Mouse (Mus musculus) hindbrain, postnatal 0 days (tissue): ENCODE data around the gene Aknad1. TPM values are rescaled to one million over a fixed set of nuclear protein-coding genes. Genes with fewer than 3 reads are reported as not detected.

Source experiments
- ATAC-seq: fragments of 200-750 bp; cut with Nextera tagmentation; 2 replicates; pipeline ENCODE4 v1.8.0; 2017; ENCODE audit warnings: mild to moderate bottlenecking, moderate TSS enrichment, moderate library complexity
- DNase-seq: peaks from one replicate; pipeline ENCODE4 v3.0.0-alpha.2; 2015; ENCODE audit warnings: low spot score
- H3K27ac ChIP-seq: fragments of 300-500 bp; sonication (generic); 2 replicates; pipeline ENCODE4 v1.5.1; 2014; ENCODE audit warnings: mild to moderate bottlenecking
- H3K27me3 ChIP-seq: fragments of 300-500 bp; sonication (generic); 2 replicates; pipeline ENCODE4 v1.6.1; 2014; ENCODE audit warnings: low read length, mixed read lengths; ENCODE audit not compliant: insufficient read depth
- H3K36me3 ChIP-seq: fragments of 300-500 bp; sonication (generic); 2 replicates; pipeline ENCODE4 v1.6.1; 2014; ENCODE audit warnings: low read length, mixed read lengths; ENCODE audit not compliant: insufficient read depth
- H3K4me1 ChIP-seq: fragments of 300-500 bp; sonication (generic); 2 replicates; pipeline ENCODE4 v1.6.1; 2014; ENCODE audit warnings: antibody characterized with exemption, low read length, mixed read lengths; ENCODE audit not compliant: insufficient read depth
- H3K4me2 ChIP-seq: fragments of 300-500 bp; sonication (generic); 2 replicates; pipeline ENCODE4 v1.6.1; 2014; ENCODE audit warnings: low read depth, mild to moderate bottlenecking, low read length, moderate library complexity, mixed read lengths
- H3K4me3 ChIP-seq: fragments of 300-500 bp; sonication (generic); 2 replicates; pipeline ENCODE4 v1.5.1; 2014; ENCODE audit warnings: low read length
- H3K9ac ChIP-seq: fragments of 300-500 bp; sonication (generic); replicated peaks from 2 replicates; pipeline ENCODE4 v1.6.1; 2014; ENCODE audit warnings: mild to moderate bottlenecking, low read length, moderate library complexity, mixed read lengths
- H3K9me3 ChIP-seq: fragments of 300-500 bp; sonication (generic); 2 replicates; pipeline ENCODE4 v1.6.1; 2016; ENCODE audit warnings: low read length, mixed read lengths
- CTCF ChIP-seq: IDR thresholded peaks from 2 replicates; pipeline ENCODE4 v1.5.1; 2016; ENCODE audit warnings: antibody characterized with exemption, control low read depth, low read depth
- WGBS: fragments of 180-500 bp; shearing (Covaris S2); extraction: QIAGEN DNeasy Blood & Tissue Kit; methylation state at CpG from one replicate; pipeline ENCODE4 v1.1.7; 2014; 5-methylcytosine and 5-hydroxymethylcytosine counted together
- polyA plus RNA-seq: library from polyadenylated mRNA; unstranded; fragments of >200 nt; fragmentation: Nextera tagmentation; extraction: Ambion mirVana; gene quantifications from 2 replicates; pipeline ENCODE4 v1.2.1, GENCODE M21; 2015
- total RNA-seq: library from RNA; depleted of rRNA; stranded (reverse); fragments of >200 nt; gene quantifications from 2 replicates; pipeline ENCODE4 v1.2.3, GENCODE M21; 2014

Gene Aknad1
- total and polyA plus RNA-seq, 2 experiments from 2014 or later: not detected

DNA sequence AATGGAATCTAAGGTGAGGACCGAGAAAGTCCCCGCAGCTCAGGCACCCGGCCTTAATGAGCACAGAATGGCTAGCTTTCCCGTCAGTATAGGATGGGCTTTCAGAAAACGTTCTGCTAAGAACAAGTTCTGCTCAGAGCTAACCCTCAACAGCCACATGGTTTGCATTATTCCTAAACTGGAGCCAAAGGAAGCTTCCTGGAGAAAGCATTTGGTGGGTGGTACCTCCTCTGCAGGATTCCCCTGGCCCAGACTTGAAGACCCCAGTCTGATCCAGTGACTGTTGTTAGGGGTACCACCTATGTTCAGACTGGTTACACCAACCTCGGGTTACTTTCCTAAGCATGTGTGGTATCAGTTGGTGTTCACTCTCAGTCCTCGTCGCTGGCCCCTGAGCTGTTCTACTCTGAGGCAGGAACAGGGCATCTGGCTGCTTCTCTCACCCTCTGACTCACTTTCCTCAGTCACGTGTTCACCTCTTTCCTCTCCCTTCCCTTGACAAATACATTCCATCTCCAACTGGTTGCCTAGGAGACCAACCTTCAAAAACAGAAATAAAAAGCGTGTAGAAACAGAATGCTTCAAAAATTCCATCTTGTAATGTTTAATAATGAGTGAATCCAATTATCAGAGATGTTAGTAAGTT, 41.9 kb downstream of the Aknad1 start:
- Histone ChIP-seq H3K4me3 (no peak overlapping the region), H3K4me1 (no peaks in the 10 kb centered on the region), H3K9ac (no peak overlapping the region), H3K9me3 (no peaks in the 10 kb centered on the region), H3K27ac (no peak overlapping the region), H3K27me3 (no peaks in the 10 kb centered on the region), H3K4me2 (no peak overlapping the region), H3K36me3 (no peaks in the 10 kb centered on the region)
- ATAC-seq (peak; percentile 49; the same call in 1 of the 2 replicates), DNase-seq (no peak)
- WGBS: 55% methylated on average over 10 of the region's 10 CpGs
- no peak for TF ChIP-seq CTCF

DNA sequence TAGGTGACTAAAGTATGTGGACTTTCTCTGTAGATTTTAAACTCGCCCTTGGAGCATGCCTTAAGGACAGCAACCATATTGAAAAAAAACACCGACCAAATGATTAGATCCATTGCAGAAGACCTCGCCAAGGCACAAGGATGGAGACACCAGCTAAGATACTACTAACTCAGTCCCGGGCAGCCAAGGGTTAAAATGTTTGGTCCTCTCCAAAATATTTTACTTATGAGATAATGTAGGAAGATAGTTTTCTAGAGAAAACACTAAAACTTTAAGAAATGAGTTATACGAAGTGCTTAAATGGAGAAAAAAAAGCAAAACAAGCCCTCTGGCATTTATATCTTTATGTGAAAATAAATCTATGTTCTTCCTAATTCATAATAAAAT, 42.4 kb downstream of the Aknad1 start:
- Histone ChIP-seq H3K4me3 (no peak overlapping the region), H3K27me3 (no peaks in the 10 kb centered on the region), H3K27ac (no peak overlapping the region), H3K9ac (no peak overlapping the region), H3K4me1 (no peaks in the 10 kb centered on the region), H3K4me2 (no peak overlapping the region), H3K36me3 (no peaks in the 10 kb centered on the region), H3K9me3 (no peaks in the 10 kb centered on the region)
- WGBS: 65% methylated on average over 5 of the region's 5 CpGs
- no peak for TF ChIP-seq CTCF
- DNase-seq: no peak
- no peak for ATAC-seq

DNA sequence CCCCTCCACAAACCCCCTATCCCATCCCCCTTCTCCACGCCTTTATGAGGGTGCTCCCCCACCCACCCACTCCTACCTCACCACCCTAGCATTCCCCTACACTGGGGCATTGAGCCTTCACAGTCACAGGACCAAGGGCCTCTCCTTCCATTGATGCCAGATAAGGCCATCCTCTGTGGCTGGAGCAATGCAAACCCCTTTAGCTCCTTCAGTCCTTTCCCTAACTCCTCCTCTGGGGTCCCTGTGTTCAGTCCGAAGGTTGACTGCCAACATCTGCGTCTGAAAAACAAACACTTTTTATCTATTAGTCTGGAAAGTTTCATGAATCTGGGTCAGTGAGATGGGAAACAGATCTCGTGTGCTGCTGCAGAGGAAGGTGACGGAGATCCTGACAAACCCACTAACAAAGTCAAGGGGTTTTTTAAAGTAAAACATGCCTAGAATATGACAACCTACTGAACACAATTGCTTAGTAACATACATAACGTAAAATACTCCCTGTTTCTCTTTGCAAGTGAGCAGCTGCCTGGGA, 43.0 kb downstream of the Aknad1 start:
- no peak overlapping the region for H3K4me3 ChIP-seq
- no peaks in the 10 kb centered on the region for H3K9me3 ChIP-seq
- TF ChIP-seq CTCF: no peak
- no peak for DNase-seq
- H3K4me2 ChIP-seq: no peak overlapping the region
- no peaks in the 10 kb centered on the region for H3K27me3 ChIP-seq
- H3K27ac ChIP-seq: no peak overlapping the region
- H3K4me1 ChIP-seq: no peaks in the 10 kb centered on the region
- ATAC-seq: no peak
- no peak overlapping the region for H3K9ac ChIP-seq
- no peaks in the 10 kb centered on the region for H3K36me3 ChIP-seq
- 71% methylated on average over 6 of the region's 6 CpGs for WGBS

DNA sequence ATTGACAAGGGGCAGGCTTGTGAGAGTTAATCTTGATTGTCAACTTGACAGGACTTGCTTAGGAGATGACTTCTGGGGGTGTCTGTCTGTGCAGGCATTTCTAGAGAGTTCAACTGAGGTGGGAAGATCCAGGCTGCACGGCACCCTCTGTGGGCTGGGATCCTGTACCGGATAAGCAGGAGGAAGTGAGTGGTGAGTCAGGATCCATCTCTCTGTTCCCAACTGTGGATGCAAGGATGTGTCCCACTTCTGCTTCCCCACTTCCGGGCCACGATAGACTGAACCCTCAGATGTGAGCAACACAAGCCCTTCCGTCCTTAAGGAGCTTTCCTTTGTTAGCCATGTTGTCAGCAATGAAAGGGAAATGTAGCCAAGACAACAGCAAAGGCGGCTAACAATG, 47.1 kb downstream of the Aknad1 start:
- H3K36me3 ChIP-seq: no peaks in the 10 kb centered on the region
- H3K4me3 ChIP-seq: no peak overlapping the region
- DNase-seq (no peak), ATAC-seq (no peak)
- no peak overlapping the region for H3K27ac ChIP-seq
- H3K4me1 ChIP-seq: no peaks in the 10 kb centered on the region
- H3K27me3 ChIP-seq: no peaks in the 10 kb centered on the region
- H3K4me2 ChIP-seq: no peak overlapping the region
- WGBS: 62% methylated on average over 6 of the region's 6 CpGs
- no peak for TF ChIP-seq CTCF
- H3K9me3 ChIP-seq: no peaks in the 10 kb centered on the region
- H3K9ac ChIP-seq: no peak overlapping the region

DNA sequence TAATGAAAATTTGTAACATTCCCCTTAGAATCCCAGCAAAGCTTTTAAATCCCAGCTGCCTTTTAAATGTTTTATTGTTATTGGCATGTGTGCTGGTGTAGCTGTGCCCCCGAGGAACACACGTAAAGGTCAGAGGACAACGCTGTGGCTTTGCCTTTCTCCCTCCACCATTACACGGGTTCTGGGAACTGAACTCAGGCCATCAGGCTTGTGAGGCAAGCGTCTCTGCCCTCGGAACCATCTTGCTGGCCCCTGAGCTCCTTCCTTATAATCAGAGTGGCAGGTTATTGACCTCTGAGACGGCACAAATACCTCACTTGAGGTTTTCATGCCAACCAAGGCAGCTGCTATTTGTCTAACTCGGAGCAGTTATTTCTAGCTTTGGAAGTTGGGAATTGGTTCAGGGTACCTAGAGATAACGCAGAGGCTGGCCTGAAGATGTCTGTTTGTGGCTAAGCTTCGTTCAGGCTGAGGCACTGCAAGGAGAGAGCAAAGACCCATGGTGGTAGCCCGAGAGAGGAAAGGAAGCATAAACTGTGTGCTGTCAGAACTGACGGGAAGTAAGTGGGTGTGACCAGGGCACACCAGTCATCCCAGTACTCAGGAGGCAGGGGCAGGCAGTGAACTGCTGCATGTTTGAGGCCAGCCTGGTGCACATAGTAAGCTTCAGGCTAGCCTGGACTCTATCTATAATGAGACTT, 48.4 kb downstream of the Aknad1 start:
- no peak overlapping the region for H3K4me3 ChIP-seq
- H3K36me3 ChIP-seq: no peaks in the 10 kb centered on the region
- DNase-seq (no peak), ATAC-seq (no peak)
- no peak overlapping the region for H3K4me2 ChIP-seq
- H3K9ac ChIP-seq: no peak overlapping the region
- no peak for TF ChIP-seq CTCF
- no peak overlapping the region for H3K27ac ChIP-seq
- no peaks in the 10 kb centered on the region for H3K4me1 ChIP-seq
- H3K27me3 ChIP-seq: no peaks in the 10 kb centered on the region
- H3K9me3 ChIP-seq: no peaks in the 10 kb centered on the region
- 72% methylated on average over 12 of the region's 12 CpGs for WGBS

DNA sequence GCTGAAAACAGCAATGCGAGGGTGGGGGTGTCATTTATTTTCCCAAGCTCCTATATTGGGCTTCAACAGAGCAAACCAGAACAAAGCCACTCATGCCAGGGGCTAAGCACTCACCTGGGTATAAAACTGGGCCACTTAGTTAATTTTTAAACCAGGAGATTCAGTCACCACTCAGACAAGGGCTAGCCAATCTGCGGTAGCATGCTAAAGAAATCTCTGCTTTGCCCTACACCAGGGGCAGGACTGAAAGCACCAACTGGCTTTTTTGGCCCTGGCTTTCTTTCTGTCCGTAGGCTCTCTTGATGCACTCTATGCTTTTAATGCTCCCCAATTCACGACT, 49.0 kb downstream of the Aknad1 start:
- DNase-seq (no peak), ATAC-seq (no peak)
- WGBS: 96% methylated on average over 4 of the region's 4 CpGs
- Histone ChIP-seq H3K4me3 (no peak overlapping the region), H3K9me3 (no peaks in the 10 kb centered on the region), H3K27me3 (no peaks in the 10 kb centered on the region), H3K4me1 (no peaks in the 10 kb centered on the region), H3K4me2 (no peak overlapping the region), H3K27ac (no peak overlapping the region), H3K9ac (no peak overlapping the region), H3K36me3 (no peaks in the 10 kb centered on the region)
- no peak for TF ChIP-seq CTCF

DNA sequence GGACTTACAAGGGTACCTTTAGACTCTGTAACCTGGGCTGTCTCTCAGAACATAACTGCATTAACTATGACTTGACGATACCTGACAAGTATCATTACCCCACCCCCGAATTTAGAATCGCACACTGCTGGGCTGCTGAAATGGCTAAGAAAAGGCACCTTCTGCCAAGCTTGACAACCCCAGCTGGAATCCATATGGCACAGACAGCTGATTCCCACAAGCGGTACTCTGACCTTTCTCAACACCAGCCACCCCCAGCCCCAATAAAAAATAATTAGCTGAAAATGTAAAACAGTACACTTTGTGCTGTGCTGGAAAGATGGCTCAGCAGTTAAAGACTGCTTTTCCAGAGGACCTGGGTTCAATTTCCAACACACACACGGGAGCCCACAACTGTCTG, 49.8 kb downstream of the Aknad1 start:
- Histone ChIP-seq H3K27me3 (no peaks in the 10 kb centered on the region), H3K4me3 (no peak overlapping the region), H3K9me3 (no peaks in the 10 kb centered on the region), H3K9ac (no peak overlapping the region), H3K4me1 (no peaks in the 10 kb centered on the region), H3K36me3 (no peaks in the 10 kb centered on the region), H3K4me2 (no peak overlapping the region), H3K27ac (no peak overlapping the region)
- 53% methylated on average over 5 of the region's 5 CpGs for WGBS
- ATAC-seq (no peak), DNase-seq (no peak)
- TF ChIP-seq CTCF: no peak
